Mouse (Mus musculus) layer of hippocampus, adult 9-11 months (tissue): ENCODE results near the gene Trim80.

ENCODE experiments used
- DNase-seq: peaks from one replicate; pipeline ENCODE4 v3.0.0; 2022

Trim80 gene

GRCm38 (mm10) chr11:115439906-115440595, at the start of gene Trim80:
Gene Trim80 (plus strand): TSS chr11:115440545.
- no peak for DNase-seq

- peak; percentile 60 for DNase-seq
Observed at GRCm38 (mm10) chr11:115391358-115391757, 49.0 kb upstream of the Trim80 start.

GRCm38 (mm10) chr11:115393721-115394325, 46.5 kb upstream of the Trim80 start:
- no peak for DNase-seq

- no peak for DNase-seq
Observed at GRCm38 (mm10) chr11:115398085-115398484, 42.3 kb upstream of the Trim80 start.

- DNase-seq: no peak
Observed at GRCm38 (mm10) chr11:115400126-115400525, 40.2 kb upstream of the Trim80 start.

- DNase-seq: peak; percentile 73
Observed at GRCm38 (mm10) chr11:115400630-115401391, 39.5 kb upstream of the Trim80 start.

- peak; percentile 81 for DNase-seq
Observed at GRCm38 (mm10) chr11:115403338-115404124, 36.8 kb upstream of the Trim80 start, which contains the start of gene Mrpl58. Gene Mrpl58 (plus strand): TSS chr11:115403752.

GRCm38 (mm10) chr11:115405723-115406122, 34.6 kb upstream of the Trim80 start:
- DNase-seq: no peak

- no peak for DNase-seq
Observed at GRCm38 (mm10) chr11:115406858-115407401, 33.4 kb upstream of the Trim80 start.

- DNase-seq: no peak
Observed at GRCm38 (mm10) chr11:115408266-115408920, 32.0 kb upstream of the Trim80 start.

- no peak for DNase-seq
Observed at GRCm38 (mm10) chr11:115409556-115409955, 30.8 kb upstream of the Trim80 start.

GRCm38 (mm10) chr11:115419531-115420237, 20.7 kb upstream of the Trim80 start, which contains the start of the genes Atp5h and Kctd2:
Gene Atp5h (minus strand): TSS chr11:115419962.
Gene Kctd2 (plus strand): TSS chr11:115420128.
- peak; percentile 97 for DNase-seq

- peak; percentile 65 for DNase-seq
Observed at GRCm38 (mm10) chr11:115420336-115421190, 19.8 kb upstream of the Trim80 start.

GRCm38 (mm10) chr11:115421328-115421727, 19.0 kb upstream of the Trim80 start:
- DNase-seq: no peak

GRCm38 (mm10) chr11:115421972-115422371, 18.4 kb upstream of the Trim80 start:
- no peak for DNase-seq

GRCm38 (mm10) chr11:115423091-115423490, 17.3 kb upstream of the Trim80 start:
- DNase-seq: no peak

- DNase-seq: no peak
Observed at GRCm38 (mm10) chr11:115424666-115425065, 15.7 kb upstream of the Trim80 start.

GRCm38 (mm10) chr11:115425671-115426070, 14.7 kb upstream of the Trim80 start:
- no peak for DNase-seq

GRCm38 (mm10) chr11:115427482-115428331, 12.6 kb upstream of the Trim80 start:
- peak; percentile 76 for DNase-seq
